Mouse (Mus musculus) MEL (cell line): ENCODE measurements around the gene Ppdpf. TPM values are rescaled to one million over a fixed set of nuclear protein-coding genes. Genes with fewer than 3 reads are reported as not detected.

Experiments used
- DNase-seq: peaks from one replicate; pipeline ENCODE4 v3.0.0; 2011; ENCODE audit warnings: low read depth, low spot score
- H3K27ac ChIP-seq: 2 replicates; pipeline ENCODE4 v1.5.1; 2012; ENCODE audit warnings: low read depth, mild to moderate bottlenecking, control low read depth, low read length, moderate library complexity; ENCODE audit not compliant: control insufficient read depth
- H3K27me3 ChIP-seq, 2 experiments: fragments of 150-350 bp in 1 of 2; sonication (generic) in 1 of 2; 2 replicates each; pipeline ENCODE4 v1.6.1; 2012; ENCODE audit warnings: low read length in 2 of 2, mild to moderate bottlenecking in 2 of 2, improper control_type of control experiment in 1 of 2, moderate library complexity in 1 of 2; ENCODE audit not compliant: insufficient read depth in 2 of 2, control insufficient read depth in 1 of 2
- H3K36me3 ChIP-seq, 2 experiments: 2 replicates each; pipeline ENCODE4 v1.6.1; 2012 to 2014; ENCODE audit warnings: low read length in 2 of 2, improper control_type of control experiment in 1 of 2, inconsistent platforms in 1 of 2, mild to moderate bottlenecking in 1 of 2; ENCODE audit not compliant: insufficient read depth in 2 of 2, control insufficient read depth in 1 of 2
- H3K4me1 ChIP-seq, 2 experiments: fragments of 150-350 bp in 1 of 2; sonication (generic) in 1 of 2; 2 replicates each; pipeline ENCODE4 v1.6.1; 2012; ENCODE audit warnings: low read length in 2 of 2, improper control_type of control experiment in 1 of 2, mild to moderate bottlenecking in 1 of 2; ENCODE audit not compliant: insufficient read depth in 2 of 2, control insufficient read depth in 1 of 2
- H3K4me3 ChIP-seq, 2 experiments: fragments of 150-350 bp in 1 of 2; sonication (generic) in 1 of 2; 2 replicates each; pipeline ENCODE4 v1.5.1; 2012; ENCODE audit warnings: low read depth in 2 of 2, low read length in 2 of 2, mild to moderate bottlenecking in 2 of 2, moderate library complexity in 2 of 2, control low read depth in 1 of 2, improper control_type of control experiment in 1 of 2; ENCODE audit not compliant: control insufficient read depth in 1 of 2, insufficient read depth in 1 of 2
- H3K79me2 ChIP-seq: 2 replicates; pipeline ENCODE4 v1.6.1; 2012; ENCODE audit warnings: mild to moderate bottlenecking, low read length, moderate library complexity; ENCODE audit not compliant: control insufficient read depth, poor library complexity, insufficient read depth
- H3K9ac ChIP-seq: 2 replicates; pipeline ENCODE4 v1.6.1; 2012; ENCODE audit warnings: low read depth, mild to moderate bottlenecking, control low read depth, low read length, moderate library complexity; ENCODE audit not compliant: control insufficient read depth, poor library complexity, severe bottlenecking
- H3K9me3 ChIP-seq: fragments of 150-350 bp; sonication (generic); replicated peaks from 2 replicates; pipeline ENCODE4 v1.6.1; 2012; ENCODE audit warnings: mild to moderate bottlenecking, low read length, improper control_type of control experiment, moderate library complexity; ENCODE audit not compliant: insufficient read depth
- CHD1 ChIP-seq: IDR thresholded peaks from 2 replicates; pipeline ENCODE4 v1.6.1; 2012; ENCODE audit warnings: low read depth, mild to moderate bottlenecking, inconsistent platforms, low read length, improper control_type of control experiment
- CTCF ChIP-seq, 3 experiments: IDR thresholded peaks in 2 of 3; conservative IDR thresholded peaks in 1 of 3; 2 replicates each; pipeline ENCODE4 v1.5.1; 2011 to 2012; ENCODE audit warnings: low read length in 3 of 3, low read depth in 2 of 3, mild to moderate bottlenecking in 2 of 3, improper control_type of control experiment in 1 of 3, inconsistent platforms in 1 of 3, mixed read lengths in 1 of 3, moderate library complexity in 1 of 3; ENCODE audit not compliant: control insufficient read depth in 1 of 3, insufficient read depth in 1 of 3, poor library complexity in 1 of 3, severe bottlenecking in 1 of 3
- EP300 ChIP-seq, 2 experiments: IDR thresholded peaks; 2 replicates each; pipeline ENCODE4 v1.6.1; 2011; ENCODE audit warnings: improper control_type of control experiment in 2 of 2, low read length in 2 of 2, low read depth in 1 of 2, mild to moderate bottlenecking in 1 of 2
- ETS1 ChIP-seq: IDR thresholded peaks from 2 replicates; pipeline ENCODE4 v1.6.1; 2012; ENCODE audit warnings: low read depth, mild to moderate bottlenecking, inconsistent platforms, low read length, improper control_type of control experiment, moderate library complexity
- GABPA ChIP-seq: IDR thresholded peaks from 2 replicates; pipeline ENCODE4 v1.6.1; 2012; ENCODE audit warnings: low read depth, mild to moderate bottlenecking, inconsistent platforms, low read length, improper control_type of control experiment, moderate library complexity
- GATA1 ChIP-seq: IDR thresholded peaks from 2 replicates; pipeline ENCODE4 v1.6.1; 2011; ENCODE audit warnings: low read depth, low read length, improper control_type of control experiment
- KAT2A ChIP-seq: conservative IDR thresholded peaks from 2 replicates; pipeline ENCODE4 v1.6.1; 2012; ENCODE audit warnings: low read depth, low read length, improper control_type of control experiment, inconsistent platforms
- MAFK ChIP-seq: IDR thresholded peaks from 2 replicates; pipeline ENCODE4 v1.6.1; 2011; ENCODE audit warnings: low read depth, mild to moderate bottlenecking, low read length, improper control_type of control experiment, borderline replicate concordance
- MAX ChIP-seq: IDR thresholded peaks from 2 replicates; pipeline ENCODE4 v1.6.1; 2011; ENCODE audit warnings: low read length, improper control_type of control experiment
- MAZ ChIP-seq: IDR thresholded peaks from 2 replicates; pipeline ENCODE4 v1.6.1; 2012; ENCODE audit warnings: low read depth, mild to moderate bottlenecking, inconsistent platforms, low read length, improper control_type of control experiment
- MXI1 ChIP-seq: IDR thresholded peaks from 2 replicates; pipeline ENCODE4 v1.6.1; 2011; ENCODE audit warnings: mild to moderate bottlenecking, low read depth, low read length, improper control_type of control experiment
- NELFE ChIP-seq: IDR thresholded peaks from 2 replicates; pipeline ENCODE4 v1.6.1; 2011; ENCODE audit warnings: low read depth, low read length, improper control_type of control experiment
- NRF1 ChIP-seq: IDR thresholded peaks from 2 replicates; pipeline ENCODE4 v1.6.1; 2014; ENCODE audit warnings: low read depth, mild to moderate bottlenecking, inconsistent platforms, low read length, improper control_type of control experiment, moderate library complexity; ENCODE audit not compliant: poor library complexity, insufficient read depth, severe bottlenecking
- POLR2AphosphoS2 ChIP-seq: IDR thresholded peaks from 2 replicates; pipeline ENCODE4 v1.6.1; 2011; ENCODE audit warnings: low read length, improper control_type of control experiment
- RCOR1 ChIP-seq: IDR thresholded peaks from 2 replicates; pipeline ENCODE4 v1.6.1; 2012; ENCODE audit warnings: low read depth, mild to moderate bottlenecking, inconsistent platforms, low read length, improper control_type of control experiment
- UBTF ChIP-seq: IDR thresholded peaks from 2 replicates; pipeline ENCODE4 v1.6.1; 2012; ENCODE audit warnings: low read depth, mild to moderate bottlenecking, inconsistent platforms, low read length, improper control_type of control experiment, moderate library complexity, borderline replicate concordance; ENCODE audit not compliant: insufficient read depth
- ZMIZ1 ChIP-seq: IDR thresholded peaks from 2 replicates; pipeline ENCODE4 v1.6.1; 2012; ENCODE audit warnings: low read depth, mild to moderate bottlenecking, inconsistent platforms, low read length, improper control_type of control experiment, moderate library complexity
- ZNF384 ChIP-seq: IDR thresholded peaks from 2 replicates; pipeline ENCODE4 v1.6.1; 2012; ENCODE audit warnings: low read depth, mild to moderate bottlenecking, inconsistent platforms, low read length, improper control_type of control experiment
- polyA plus RNA-seq, 2 experiments: library from polyadenylated mRNA; stranded (reverse) in 1 of 2; unstranded in 1 of 2; fragments of >175 nt in 1 of 2; fragments of >200 nt in 1 of 2; gene quantifications; 2 replicates each; pipeline versions ENCODE4 v1.2.1 to v1.2.4; 2012; ENCODE audit warnings: low replicate concordance in 2 of 2, low read depth in 1 of 2; ENCODE audit not compliant: insufficient read length in 2 of 2, insufficient read depth in 1 of 2, missing spikeins in 1 of 2
- total RNA-seq: library from RNA; depleted of rRNA; stranded (reverse); fragments of 300-350 nt; gene quantifications from 2 replicates; pipeline ENCODE4 v1.2.3, GENCODE M21; 2012

Gene Ppdpf
- total and polyA plus RNA-seq, 3 experiments: 20.2 to 73.4 TPM; not detected in 1

DNA sequence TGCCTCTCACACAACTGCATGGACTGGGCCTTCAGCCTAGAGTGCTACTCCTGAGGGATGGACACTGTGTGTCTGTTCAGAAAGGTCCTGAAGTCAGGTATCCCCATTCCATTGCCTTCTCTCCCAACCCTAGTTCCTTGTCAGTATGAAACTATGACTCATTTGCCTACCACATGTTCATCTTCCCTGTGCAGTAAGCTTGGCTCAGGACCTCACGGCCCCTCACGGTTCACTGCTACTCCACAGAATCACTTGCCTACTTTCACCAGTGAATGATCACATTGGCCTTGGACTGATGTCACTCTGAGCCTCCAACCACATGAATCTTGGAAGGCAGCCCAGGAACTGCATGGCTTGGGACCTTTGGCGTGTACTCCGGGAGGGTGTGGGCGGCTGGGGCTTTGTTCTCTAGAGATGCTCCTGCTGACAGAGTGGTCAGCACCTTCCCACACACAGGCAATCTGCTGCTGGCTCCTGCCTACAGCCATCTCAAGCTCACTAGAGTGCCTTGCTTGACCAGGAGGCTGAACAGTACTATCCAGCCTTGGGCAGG, 47.3 kb upstream of the Ppdpf start:
- no peak overlapping the region for H3K4me3 ChIP-seq
- no peak for TF ChIP-seq RCOR1
- no peak for TF ChIP-seq CTCF (IDR thresholded peaks at IDR 0.05 in 2 of 3, conservative IDR thresholded peaks at IDR 0.05 in 1 of 3; ENCODE audit: control insufficient read depth in 1 of 3, insufficient read depth in 1 of 3, low read depth in 2 of 3, low read length in 3 of 3, poor library complexity in 1 of 3, severe bottlenecking in 1 of 3)
- TF ChIP-seq MAX: no peak
- TF ChIP-seq ZMIZ1: no peak
- no peak for TF ChIP-seq MAZ
- no peak for TF ChIP-seq NELFE
- no peak for TF ChIP-seq ZNF384
- no peak for TF ChIP-seq MAFK
- no peak for TF ChIP-seq MXI1
- TF ChIP-seq, all 39 proteins: peak for 0
- no peaks in the 10 kb centered on the region for H3K36me3 ChIP-seq
- H3K27me3 ChIP-seq: peaks cover 3 to 4% of the 10 kb centered on the region in 2 experiments; a peak in 3 of 4 replicates
- no peak overlapping the region for H3K9ac ChIP-seq
- no peak for DNase-seq
- no peaks in the 10 kb centered on the region for H3K79me2 ChIP-seq
- no peaks in the 10 kb centered on the region for H3K9me3 ChIP-seq
- H3K27ac ChIP-seq: no peak overlapping the region
- no peaks in the 10 kb centered on the region for H3K4me1 ChIP-seq

DNA sequence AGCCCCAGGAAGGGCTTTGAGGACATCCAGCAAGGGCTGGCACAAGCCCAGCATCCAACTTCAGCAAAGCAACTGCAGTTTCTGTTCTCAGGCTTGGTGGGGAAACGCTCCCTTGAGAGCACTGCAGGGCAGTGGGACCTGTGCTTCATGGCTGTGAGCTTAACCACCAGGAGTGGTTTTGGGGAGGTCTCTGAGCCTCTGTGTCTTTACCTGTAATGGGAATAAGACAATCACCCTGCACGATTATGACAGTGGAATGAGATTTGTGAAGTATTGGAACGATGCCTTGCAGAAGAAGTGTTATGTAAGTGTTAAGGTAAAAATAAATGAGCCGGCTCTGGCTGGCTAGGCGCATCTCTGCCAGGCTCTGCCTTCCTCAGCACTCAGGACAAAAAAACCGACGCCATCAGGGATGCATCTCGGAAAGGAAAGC, 44.3 kb upstream of the Ppdpf start:
- no peaks in the 10 kb centered on the region for H3K9me3 ChIP-seq
- no peaks in the 10 kb centered on the region for H3K4me1 ChIP-seq
- H3K4me3 ChIP-seq: no peak overlapping the region
- no peak overlapping the region for H3K9ac ChIP-seq
- TF ChIP-seq KAT2A (no peak), POLR2AphosphoS2 (no peak), EP300 (IDR thresholded peaks at IDR 0.05; ENCODE audit: low read depth in 1 of 2, low read length in 2 of 2) (no peak), MAFK (no peak), MXI1 (no peak), ETS1 (no peak), CHD1 (no peak), UBTF (no peak), GATA1 (no peak), GABPA (no peak), NRF1 (no peak)
- DNase-seq: no peak
- no peak overlapping the region for H3K27ac ChIP-seq
- peaks cover 3 to 4% of the 10 kb centered on the region in 2 experiments; a peak in 3 of 4 replicates for H3K27me3 ChIP-seq
- no peaks in the 10 kb centered on the region for H3K79me2 ChIP-seq
- no peaks in the 10 kb centered on the region for H3K36me3 ChIP-seq
